Mouse (Mus musculus) heart, embryonic 16.5 days (tissue): Measurements from ENCODE around the gene Ell. TPM values are rescaled to one million over a fixed set of nuclear protein-coding genes. Genes with fewer than 3 reads are reported as not detected.

Source experiments
- ATAC-seq: fragments of 200-750 bp; cut with Nextera tagmentation; replicated peaks from 2 replicates; pipeline ENCODE4 v1.8.0; 2017; ENCODE audit warnings: moderate number of reproducible peaks; ENCODE audit not compliant: insufficient read depth, low FRiP score; ENCODE audit errors: extremely low read depth
- H3K27ac ChIP-seq: fragments of 300-500 bp; sonication (generic); 2 replicates; pipeline ENCODE4 v1.5.1; 2014; ENCODE audit warnings: mild to moderate bottlenecking, low read length, control low read depth, moderate library complexity
- H3K27me3 ChIP-seq: fragments of 300-500 bp; sonication (generic); 2 replicates; pipeline ENCODE4 v1.6.1; 2014; ENCODE audit warnings: low read length, mixed read lengths; ENCODE audit not compliant: control insufficient read depth, insufficient read depth
- H3K36me3 ChIP-seq: fragments of 300-500 bp; sonication (generic); 2 replicates; pipeline ENCODE4 v1.6.1; 2014; ENCODE audit not compliant: control insufficient read depth, insufficient read depth
- H3K4me1 ChIP-seq: fragments of 300-500 bp; sonication (generic); 2 replicates; pipeline ENCODE4 v1.6.1; 2014; ENCODE audit warnings: low read length, mixed read lengths; ENCODE audit not compliant: control insufficient read depth, insufficient read depth
- H3K4me2 ChIP-seq: fragments of 300-500 bp; sonication (generic); 2 replicates; pipeline ENCODE4 v1.6.1; 2014; ENCODE audit warnings: low read depth, mild to moderate bottlenecking, control low read depth, low read length
- H3K4me3 ChIP-seq: fragments of 300-500 bp; sonication (generic); 2 replicates; pipeline ENCODE4 v1.5.1; 2014; ENCODE audit warnings: mild to moderate bottlenecking, control low read depth, low read length
- H3K9ac ChIP-seq: fragments of 300-500 bp; sonication (generic); 2 replicates; pipeline ENCODE4 v1.6.1; 2014; ENCODE audit warnings: low read length, control low read depth
- H3K9me3 ChIP-seq: fragments of 300-500 bp; sonication (generic); replicated peaks from 2 replicates; pipeline ENCODE4 v1.6.1; 2016; ENCODE audit warnings: low read length; ENCODE audit not compliant: control insufficient read depth
- WGBS: fragments of 180-500 bp; shearing (Covaris S2); extraction: QIAGEN DNeasy Blood & Tissue Kit; methylation state at CpG from one replicate; pipeline ENCODE4 v1.1.7; 2014; 5-methylcytosine and 5-hydroxymethylcytosine counted together
- polyA plus RNA-seq: library from polyadenylated mRNA; unstranded; fragments of >200 nt; fragmentation: Nextera tagmentation; extraction: Ambion mirVana; gene quantifications from 2 replicates; pipeline ENCODE4 v1.2.1, GENCODE M21; 2015

Ell gene
- polyA plus RNA-seq, 1 experiment from 2014 or later: 14.0 TPM

DNA sequence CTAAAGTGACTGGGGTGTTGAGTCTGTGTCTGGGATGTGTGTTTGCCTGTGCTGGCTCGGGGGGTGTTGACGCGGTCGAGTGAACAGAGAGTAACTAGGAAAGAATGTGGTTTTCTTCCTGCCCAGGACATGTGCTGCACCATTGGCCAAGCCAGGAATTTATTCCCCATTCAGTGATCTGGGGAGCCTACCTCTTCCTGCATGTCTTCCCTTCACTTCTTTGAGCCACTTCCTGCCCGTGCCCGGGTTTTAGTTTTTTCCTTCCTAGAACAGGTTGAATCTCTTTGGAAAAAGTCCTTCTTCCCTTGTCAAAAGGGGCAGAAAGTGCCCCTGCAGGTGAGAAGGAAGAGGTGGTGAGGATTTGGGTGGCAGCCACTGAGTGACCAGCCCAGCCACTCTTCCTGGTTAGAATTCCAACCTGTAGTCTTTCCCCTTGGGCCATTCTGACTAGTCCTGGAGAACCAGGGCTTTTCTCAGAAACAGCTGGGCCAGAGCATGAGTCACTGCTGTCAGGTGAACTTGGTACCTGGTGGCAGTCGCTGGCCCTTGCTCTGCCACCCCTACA is 1.3 kb downstream of the Ell start:
- Histone ChIP-seq H3K27me3 (no peaks in the 10 kb centered on the region), H3K27ac (peak overlapping the region; percentile 92), H3K4me3 (peak overlapping the region; percentile 94), H3K36me3 (peaks cover 10% of the 10 kb centered on the region), H3K4me1 (peaks cover 28% of the 10 kb centered on the region), H3K9ac (peak overlapping the region; percentile 95), H3K4me2 (peak overlapping the region; percentile 91), H3K9me3 (no peaks in the 10 kb centered on the region)
- 24% methylated on average over 7 of the region's 7 CpGs for WGBS
- ATAC-seq: no peak

GRCm38 (mm10) chr8:70541081-70541480 is 1.8 kb downstream of the Ell start:
- no peak overlapping the region; the same call in 1 of the 2 replicates for H3K27ac ChIP-seq
- H3K9me3 ChIP-seq: no peaks in the 10 kb centered on the region
- H3K4me3 ChIP-seq: peak overlapping the region; percentile 94; the same call in 1 of the 2 replicates
- 59% methylated on average over 5 of the region's 5 CpGs for WGBS
- ATAC-seq: no peak
- no peak overlapping the region; the same call in 1 of the 2 replicates for H3K9ac ChIP-seq
- peaks cover 7% of the 10 kb centered on the region for H3K36me3 ChIP-seq
- peak overlapping the region; percentile 91 for H3K4me2 ChIP-seq
- no peaks in the 10 kb centered on the region for H3K27me3 ChIP-seq
- H3K4me1 ChIP-seq: peaks cover 28% of the 10 kb centered on the region

GRCm38 (mm10) chr8:70544200-70544687 is 5.0 kb downstream of the Ell start:
- WGBS: 56% methylated on average over 6 of the region's 6 CpGs
- no peak overlapping the region for H3K9ac ChIP-seq
- no peak overlapping the region for H3K4me3 ChIP-seq
- no peaks in the 10 kb centered on the region for H3K27me3 ChIP-seq
- ATAC-seq: no peak
- H3K36me3 ChIP-seq: no peaks in the 10 kb centered on the region
- peak overlapping the region; percentile 38; the same call in 1 of the 2 replicates for H3K27ac ChIP-seq
- H3K4me2 ChIP-seq: no peak overlapping the region
- peaks cover 32% of the 10 kb centered on the region for H3K4me1 ChIP-seq
- no peaks in the 10 kb centered on the region for H3K9me3 ChIP-seq

- WGBS: 84% methylated on average over 4 of the region's 4 CpGs
- no peaks in the 10 kb centered on the region for H3K36me3 ChIP-seq
- H3K9me3 ChIP-seq: no peaks in the 10 kb centered on the region
- H3K27ac ChIP-seq: no peak overlapping the region
- ATAC-seq: no peak
- no peak overlapping the region for H3K4me3 ChIP-seq
- peaks cover 25% of the 10 kb centered on the region for H3K4me1 ChIP-seq
- no peak overlapping the region for H3K9ac ChIP-seq
- H3K27me3 ChIP-seq: no peaks in the 10 kb centered on the region
- H3K4me2 ChIP-seq: no peak overlapping the region
Observed at GRCm38 (mm10) chr8:70546412-70546811, 7.2 kb downstream of the Ell start.

- WGBS: 87% methylated on average over 6 of the region's 6 CpGs
- Histone ChIP-seq H3K9me3 (no peaks in the 10 kb centered on the region), H3K9ac (no peak overlapping the region), H3K27ac (no peak overlapping the region), H3K4me2 (no peak overlapping the region), H3K4me1 (peaks cover 34% of the 10 kb centered on the region), H3K36me3 (no peaks in the 10 kb centered on the region), H3K27me3 (no peaks in the 10 kb centered on the region), H3K4me3 (no peak overlapping the region)
- ATAC-seq: no peak
Observed at GRCm38 (mm10) chr8:70547762-70548161, 8.5 kb downstream of the Ell start.

GRCm38 (mm10) chr8:70549412-70550184 is 10.3 kb downstream of the Ell start:
- Histone ChIP-seq H3K4me2 (no peak overlapping the region), H3K27ac (no peak overlapping the region), H3K36me3 (no peaks in the 10 kb centered on the region), H3K27me3 (no peaks in the 10 kb centered on the region), H3K4me1 (peaks cover 46% of the 10 kb centered on the region), H3K9ac (no peak overlapping the region), H3K4me3 (no peak overlapping the region), H3K9me3 (no peaks in the 10 kb centered on the region)
- no peak for ATAC-seq
- 88% methylated on average over 10 of the region's 10 CpGs for WGBS

- peak overlapping the region; percentile 26; the same call in 1 of the 2 replicates for H3K4me2 ChIP-seq
- peak overlapping the region; percentile 83 for H3K27ac ChIP-seq
- no peak overlapping the region for H3K4me3 ChIP-seq
- no peaks in the 10 kb centered on the region for H3K27me3 ChIP-seq
- WGBS: 39% methylated on average over 3 of the region's 3 CpGs
- peak; percentile 54 for ATAC-seq
- peaks cover 52% of the 10 kb centered on the region for H3K4me1 ChIP-seq
- H3K9ac ChIP-seq: peak overlapping the region; percentile 40
- no peaks in the 10 kb centered on the region for H3K36me3 ChIP-seq
- no peaks in the 10 kb centered on the region for H3K9me3 ChIP-seq
Observed at GRCm38 (mm10) chr8:70551558-70552161, 12.4 kb downstream of the Ell start.

- Histone ChIP-seq H3K4me3 (no peak overlapping the region), H3K36me3 (no peaks in the 10 kb centered on the region), H3K27me3 (no peaks in the 10 kb centered on the region), H3K9ac (no peak overlapping the region), H3K27ac (peak overlapping the region; percentile 66), H3K4me1 (peaks cover 59% of the 10 kb centered on the region), H3K4me2 (no peak overlapping the region), H3K9me3 (no peaks in the 10 kb centered on the region)
- 7% methylated on average over 1 of the region's 1 CpGs for WGBS
- ATAC-seq: peak; percentile 45; the same call in 1 of the 2 replicates
Observed at GRCm38 (mm10) chr8:70552836-70553235, 13.6 kb downstream of the Ell start.

GRCm38 (mm10) chr8:70553740-70554139 is 14.5 kb downstream of the Ell start:
- no peak overlapping the region for H3K4me2 ChIP-seq
- no peak overlapping the region for H3K9ac ChIP-seq
- ATAC-seq: 0 out of 2 replicates have a peak, but pooled peaks have one; percentile 25
- H3K4me1 ChIP-seq: peaks cover 59% of the 10 kb centered on the region
- H3K27me3 ChIP-seq: no peaks in the 10 kb centered on the region
- peak overlapping the region; percentile 66 for H3K27ac ChIP-seq
- no peaks in the 10 kb centered on the region for H3K9me3 ChIP-seq
- no peak overlapping the region for H3K4me3 ChIP-seq
- H3K36me3 ChIP-seq: no peaks in the 10 kb centered on the region
